Mouse (Mus musculus): Measurements from ENCODE around the gene Kank2. TPM values are rescaled to one million over a fixed set of nuclear protein-coding genes. Genes with fewer than 3 reads are reported as not detected.
"Not testable (repeated sequence)": the region's sequence is repeated elsewhere in the genome, so short reads cannot be mapped to it uniquely, and the experiment has no call there.

Gene Kank2
- polyA plus RNA-seq, 1 experiment from 2014 or later = 6.1 TPM

DNA sequence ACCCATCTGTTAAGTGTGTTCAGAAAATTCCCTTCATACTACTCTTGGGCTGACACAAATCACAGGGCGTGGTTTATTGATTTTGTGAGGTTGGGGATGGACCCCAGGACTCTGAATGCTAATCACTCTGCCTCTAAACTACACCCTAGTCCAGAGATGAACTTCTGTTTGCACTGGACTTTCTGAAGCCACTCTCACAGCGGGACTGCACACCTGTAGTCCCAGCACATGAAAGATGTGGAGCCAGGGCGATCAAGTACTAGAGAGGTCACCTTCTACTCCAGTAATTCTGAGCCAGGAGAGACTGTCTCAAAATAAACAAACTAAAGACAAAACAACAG lies 436 bp upstream of the Kank2 start:
- H3K36me3 ChIP-seq (replicated peaks; ENCODE audit: control insufficient read depth, insufficient read depth, low read depth, low read length) = peaks cover 6% of the 10 kb centered on the region
- WGBS = 44% methylated on average over 3 of the region's 3 CpGs
- peak overlapping the region; percentile 90; the same call in 1 of the 2 replicates for H3K9ac ChIP-seq (replicated peaks; ENCODE audit: low read length)
- no peak for ATAC-seq (replicated peaks; ENCODE audit: insufficient number of reproducible peaks, low FRiP score, low TSS enrichment, low read depth)
- peak overlapping the region; percentile 75; the same call in 1 of the 2 replicates for H3K4me2 ChIP-seq (ENCODE audit: low read depth, low read length)
- H3K4me3 ChIP-seq (ENCODE audit: low read depth, low read length) = peak overlapping the region; percentile 81
- H3K27me3 ChIP-seq (ENCODE audit: control insufficient read depth, insufficient read depth, low read length) = no peaks in the 10 kb centered on the region
- 0 out of 2 replicates have a peak overlapping the region, but pooled peaks have one; percentile 90 for H3K27ac ChIP-seq (replicated peaks; ENCODE audit: low read depth, low read length)
- no peak for DNase-seq (ENCODE audit: low spot score)
- no peaks in the 10 kb centered on the region for H3K9me3 ChIP-seq (replicated peaks; ENCODE audit: control insufficient read depth, low read length)
- peaks cover 12% of the 10 kb centered on the region for H3K4me1 ChIP-seq (ENCODE audit: control insufficient read depth, insufficient read depth, low read length)

DNA sequence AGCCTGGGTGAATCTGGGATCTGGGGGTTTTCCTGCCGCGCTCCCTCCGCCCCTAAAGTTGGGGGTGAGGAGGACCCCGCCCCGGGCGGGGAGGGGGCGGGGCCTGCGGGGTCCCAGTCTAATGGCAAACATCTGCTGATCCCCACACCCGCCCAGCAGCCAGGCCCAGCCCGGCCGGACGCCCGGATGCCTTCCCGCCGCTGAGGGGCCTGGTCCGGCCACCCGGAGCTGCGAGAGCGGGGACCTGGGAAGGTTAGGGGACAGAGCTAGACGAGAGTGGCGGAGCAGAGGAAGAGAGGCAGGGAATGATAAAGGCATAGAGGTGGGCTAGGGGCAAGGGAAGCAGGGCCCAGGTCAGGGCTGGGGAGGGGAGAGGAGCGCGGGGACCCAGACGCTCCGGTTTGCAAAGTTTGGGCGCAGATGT lies 611 bp downstream of the Kank2 start:
- peak overlapping the region; percentile 90 for H3K9ac ChIP-seq (replicated peaks; ENCODE audit: low read length)
- no peaks in the 10 kb centered on the region for H3K27me3 ChIP-seq (ENCODE audit: control insufficient read depth, insufficient read depth, low read length)
- H3K27ac ChIP-seq (replicated peaks; ENCODE audit: low read depth, low read length) = peak overlapping the region; percentile 90
- H3K4me2 ChIP-seq (ENCODE audit: low read depth, low read length) = peak overlapping the region; percentile 75
- peak overlapping the region; percentile 81 for H3K4me3 ChIP-seq (ENCODE audit: low read depth, low read length)
- H3K36me3 ChIP-seq (replicated peaks; ENCODE audit: control insufficient read depth, insufficient read depth, low read depth, low read length) = peaks cover 8% of the 10 kb centered on the region
- ATAC-seq (replicated peaks; ENCODE audit: insufficient number of reproducible peaks, low FRiP score, low TSS enrichment, low read depth) (peak; percentile 71), DNase-seq (ENCODE audit: low spot score) (peak; percentile 82)
- no peaks in the 10 kb centered on the region for H3K9me3 ChIP-seq (replicated peaks; ENCODE audit: control insufficient read depth, low read length)
- WGBS = 0% methylated on average over 26 of the region's 26 CpGs
- peaks cover 12% of the 10 kb centered on the region for H3K4me1 ChIP-seq (ENCODE audit: control insufficient read depth, insufficient read depth, low read length)

DNA sequence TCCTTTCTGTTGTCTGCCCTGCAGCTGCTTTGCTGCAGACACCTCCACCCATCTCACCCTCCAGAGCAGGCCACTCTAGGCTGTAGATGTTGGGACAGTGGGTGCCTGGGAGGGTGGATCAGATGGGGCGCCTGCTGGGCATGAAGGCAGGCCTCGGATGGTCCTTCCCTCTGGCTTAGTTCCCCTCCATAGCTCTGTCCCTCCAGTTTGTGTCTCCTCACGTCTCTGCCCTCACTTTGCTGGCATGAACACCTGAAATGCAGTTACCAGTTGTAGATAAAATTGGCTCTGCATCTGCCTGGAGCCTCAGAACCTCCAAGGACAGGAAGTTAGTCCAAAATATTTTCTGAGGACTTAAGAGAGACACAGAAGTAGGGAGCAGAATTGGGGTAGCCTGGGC lies 1.6 kb downstream of the Kank2 start:
- Histone ChIP-seq H3K9ac (replicated peaks; ENCODE audit: low read length) (no peak overlapping the region; the same call in 1 of the 2 replicates), H3K27ac (replicated peaks; ENCODE audit: low read depth, low read length) (peak overlapping the region; percentile 62), H3K36me3 (replicated peaks; ENCODE audit: control insufficient read depth, insufficient read depth, low read depth, low read length) (peaks cover 12% of the 10 kb centered on the region), H3K27me3 (ENCODE audit: control insufficient read depth, insufficient read depth, low read length) (no peaks in the 10 kb centered on the region), H3K4me3 (ENCODE audit: low read depth, low read length) (peak overlapping the region; percentile 81), H3K9me3 (replicated peaks; ENCODE audit: control insufficient read depth, low read length) (no peaks in the 10 kb centered on the region), H3K4me1 (ENCODE audit: control insufficient read depth, insufficient read depth, low read length) (peaks cover 12% of the 10 kb centered on the region), H3K4me2 (ENCODE audit: low read depth, low read length) (peak overlapping the region; percentile 75)
- 48% methylated on average over 3 of the region's 3 CpGs for WGBS
- ATAC-seq (replicated peaks; ENCODE audit: insufficient number of reproducible peaks, low FRiP score, low TSS enrichment, low read depth) (no peak), DNase-seq (ENCODE audit: low spot score) (no peak)

- ATAC-seq (replicated peaks; ENCODE audit: insufficient number of reproducible peaks, low FRiP score, low TSS enrichment, low read depth) = no peak
- H3K27me3 ChIP-seq (ENCODE audit: control insufficient read depth, insufficient read depth, low read length) = no peaks in the 10 kb centered on the region
- peak overlapping the region; percentile 29 for H3K27ac ChIP-seq (replicated peaks; ENCODE audit: low read depth, low read length)
Measured at GRCm38 (mm10) chr9:21796259-21796658, 2.3 kb downstream of the Kank2 start.

GRCm38 (mm10) chr9:21795579-21795978 lies 3.0 kb downstream of the Kank2 start:
- Histone ChIP-seq H3K4me2 (ENCODE audit: low read depth, low read length) (peak overlapping the region; percentile 75; the same call in 1 of the 2 replicates), H3K27me3 (ENCODE audit: control insufficient read depth, insufficient read depth, low read length) (no peaks in the 10 kb centered on the region), H3K4me3 (ENCODE audit: low read depth, low read length) (peak overlapping the region; percentile 14; the same call in 1 of the 2 replicates), H3K9me3 (replicated peaks; ENCODE audit: control insufficient read depth, low read length) (no peaks in the 10 kb centered on the region), H3K36me3 (replicated peaks; ENCODE audit: control insufficient read depth, insufficient read depth, low read depth, low read length) (peaks cover 12% of the 10 kb centered on the region), H3K27ac (replicated peaks; ENCODE audit: low read depth, low read length) (no peak overlapping the region; the same call in 1 of the 2 replicates), H3K9ac (replicated peaks; ENCODE audit: low read length) (peak overlapping the region; percentile 39), H3K4me1 (ENCODE audit: control insufficient read depth, insufficient read depth, low read length) (peaks cover 12% of the 10 kb centered on the region)
- ATAC-seq (replicated peaks; ENCODE audit: insufficient number of reproducible peaks, low FRiP score, low TSS enrichment, low read depth) (no peak), DNase-seq (ENCODE audit: low spot score) (no peak)
- WGBS = 68% methylated on average over 5 of the region's 5 CpGs

More at GRCm38 (mm10) chr9:21796259-21796658, 2.3 kb downstream of the Kank2 start:
- Histone ChIP-seq H3K4me3 (ENCODE audit: low read depth, low read length) (peak overlapping the region; percentile 14; the same call in 1 of the 2 replicates), H3K4me1 (ENCODE audit: control insufficient read depth, insufficient read depth, low read length) (peaks cover 12% of the 10 kb centered on the region), H3K4me2 (ENCODE audit: low read depth, low read length) (peak overlapping the region; percentile 75), H3K9ac (replicated peaks; ENCODE audit: low read length) (peak overlapping the region; percentile 39), H3K36me3 (replicated peaks; ENCODE audit: control insufficient read depth, insufficient read depth, low read depth, low read length) (peaks cover 12% of the 10 kb centered on the region), H3K9me3 (replicated peaks; ENCODE audit: control insufficient read depth, low read length) (no peaks in the 10 kb centered on the region)
- DNase-seq (ENCODE audit: low spot score) = peak; percentile 30
- 30% methylated on average over 3 of the region's 3 CpGs for WGBS

DNA sequence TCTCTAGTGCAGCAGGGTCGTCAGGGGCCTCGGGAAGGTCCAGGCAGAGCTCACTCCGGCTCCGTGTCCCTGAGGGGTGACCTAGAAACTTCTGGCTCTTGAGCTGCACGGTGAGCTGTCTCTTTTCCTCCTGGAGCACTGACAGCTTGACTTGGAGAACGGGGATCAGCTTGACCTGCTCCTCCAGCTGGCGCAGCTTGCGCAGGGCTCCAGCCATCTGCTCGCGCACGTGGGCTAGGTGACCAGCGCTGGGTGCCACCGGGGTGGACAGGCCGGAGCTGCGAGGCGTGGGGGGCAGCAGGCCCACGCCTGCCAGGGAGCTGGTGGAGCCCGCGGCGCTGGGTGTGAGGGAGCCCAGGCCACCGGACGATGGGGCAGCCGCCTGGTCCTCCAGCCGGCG lies 3.6 kb downstream of the Kank2 start:
- 92% methylated on average over 25 of the region's 25 CpGs for WGBS
- peaks cover 12% of the 10 kb centered on the region for H3K4me1 ChIP-seq (ENCODE audit: control insufficient read depth, insufficient read depth, low read length)
- H3K9ac ChIP-seq (replicated peaks; ENCODE audit: low read length) = no peak overlapping the region
- no peaks in the 10 kb centered on the region for H3K27me3 ChIP-seq (ENCODE audit: control insufficient read depth, insufficient read depth, low read length)
- H3K4me2 ChIP-seq (ENCODE audit: low read depth, low read length) = no peak overlapping the region
- ATAC-seq (replicated peaks; ENCODE audit: insufficient number of reproducible peaks, low FRiP score, low TSS enrichment, low read depth) (no peak), DNase-seq (ENCODE audit: low spot score) (no peak)
- no peaks in the 10 kb centered on the region for H3K9me3 ChIP-seq (replicated peaks; ENCODE audit: control insufficient read depth, low read length)
- H3K36me3 ChIP-seq (replicated peaks; ENCODE audit: control insufficient read depth, insufficient read depth, low read depth, low read length) = peaks cover 12% of the 10 kb centered on the region
- H3K27ac ChIP-seq (replicated peaks; ENCODE audit: low read depth, low read length) = no peak overlapping the region
- no peak overlapping the region for H3K4me3 ChIP-seq (ENCODE audit: low read depth, low read length)

DNA sequence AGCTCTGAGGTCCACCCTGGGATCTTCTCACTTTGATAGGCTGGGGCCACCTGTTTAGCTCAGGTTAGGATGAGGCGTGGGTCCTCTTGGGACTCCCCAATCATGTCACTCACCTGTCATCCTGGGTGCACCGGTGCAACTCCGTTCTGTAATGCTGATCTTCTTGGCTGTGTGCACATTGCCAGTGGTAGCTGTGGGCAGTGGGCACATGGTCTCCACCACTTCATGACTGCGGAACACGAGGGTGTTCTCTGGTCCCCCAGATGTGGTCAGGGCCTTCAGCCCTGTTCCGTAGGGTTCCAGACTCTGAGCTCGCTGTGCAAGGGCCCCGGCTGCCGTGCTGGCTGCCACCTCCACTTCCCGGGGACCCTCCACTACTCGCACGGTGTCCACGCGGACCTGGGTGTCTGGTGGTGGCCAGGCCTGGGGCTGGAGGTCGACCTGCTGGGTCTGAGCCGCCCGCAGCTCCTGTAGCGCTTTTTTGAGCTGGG lies 4.2 kb downstream of the Kank2 start:
- Histone ChIP-seq H3K4me2 (ENCODE audit: low read depth, low read length) (no peak overlapping the region), H3K9ac (replicated peaks; ENCODE audit: low read length) (no peak overlapping the region), H3K9me3 (replicated peaks; ENCODE audit: control insufficient read depth, low read length) (no peaks in the 10 kb centered on the region), H3K27me3 (ENCODE audit: control insufficient read depth, insufficient read depth, low read length) (no peaks in the 10 kb centered on the region), H3K4me1 (ENCODE audit: control insufficient read depth, insufficient read depth, low read length) (peaks cover 12% of the 10 kb centered on the region), H3K4me3 (ENCODE audit: low read depth, low read length) (no peak overlapping the region), H3K36me3 (replicated peaks; ENCODE audit: control insufficient read depth, insufficient read depth, low read depth, low read length) (peaks cover 12% of the 10 kb centered on the region), H3K27ac (replicated peaks; ENCODE audit: low read depth, low read length) (no peak overlapping the region)
- no peak for DNase-seq (ENCODE audit: low spot score)
- no peak for ATAC-seq (replicated peaks; ENCODE audit: insufficient number of reproducible peaks, low FRiP score, low TSS enrichment, low read depth)
- 93% methylated on average over 18 of the region's 18 CpGs for WGBS

DNA sequence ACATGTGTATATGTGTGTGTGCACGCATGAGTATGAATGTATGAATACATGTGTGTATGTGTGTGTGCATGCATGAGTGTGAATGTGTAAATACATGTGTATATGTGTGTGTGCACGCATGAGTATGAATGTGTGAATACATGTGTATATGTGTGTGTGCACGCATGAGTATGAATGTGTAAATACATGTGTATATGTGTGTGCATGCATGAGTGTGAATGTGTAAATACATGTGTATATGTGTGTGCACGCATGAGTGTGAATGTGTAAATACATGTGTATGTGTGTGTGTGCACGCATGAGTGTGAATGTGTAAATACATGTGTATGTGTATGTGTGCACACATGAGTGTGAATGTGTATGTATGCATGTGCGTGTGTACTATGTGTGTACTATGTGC lies 5.0 kb downstream of the Kank2 start:
- DNase-seq (ENCODE audit: low spot score); ATAC-seq (replicated peaks; ENCODE audit: insufficient number of reproducible peaks, low FRiP score, low TSS enrichment, low read depth); H3K4me2 ChIP-seq (ENCODE audit: low read depth, low read length); H3K9ac ChIP-seq (replicated peaks; ENCODE audit: low read length); H3K27me3 ChIP-seq (ENCODE audit: control insufficient read depth, insufficient read depth, low read length); H3K4me3 ChIP-seq (ENCODE audit: low read depth, low read length); H3K27ac ChIP-seq (replicated peaks; ENCODE audit: low read depth, low read length); H3K9me3 ChIP-seq (replicated peaks; ENCODE audit: control insufficient read depth, low read length): not testable (repeated sequence)
- Histone ChIP-seq H3K36me3 (replicated peaks; ENCODE audit: control insufficient read depth, insufficient read depth, low read depth, low read length) (peaks cover 12% of the 10 kb centered on the region), H3K4me1 (ENCODE audit: control insufficient read depth, insufficient read depth, low read length) (peaks cover 12% of the 10 kb centered on the region)
- WGBS = 96% methylated on average over 6 of the region's 6 CpGs

Measured in embryonic facial prominence, embryonic 11.5 days (tissue).